Mouse (Mus musculus): ENCODE measurements around the gene Cerk.

GRCm38 (mm10) chr15:86146922-86147321, 39.0 kb downstream of the Cerk start:
- TF ChIP-seq CTCF (conservative IDR thresholded peaks at IDR 0.05; ENCODE audit: insufficient read depth, insufficient read length, low read depth, low read length), result no peak
- no peak for TF ChIP-seq POLR2A (IDR thresholded peaks at IDR 0.05; ENCODE audit: low read depth, low read length)
